ENCODE assay signal across 12 mouse cellular contexts in the genomic region with DNA sequence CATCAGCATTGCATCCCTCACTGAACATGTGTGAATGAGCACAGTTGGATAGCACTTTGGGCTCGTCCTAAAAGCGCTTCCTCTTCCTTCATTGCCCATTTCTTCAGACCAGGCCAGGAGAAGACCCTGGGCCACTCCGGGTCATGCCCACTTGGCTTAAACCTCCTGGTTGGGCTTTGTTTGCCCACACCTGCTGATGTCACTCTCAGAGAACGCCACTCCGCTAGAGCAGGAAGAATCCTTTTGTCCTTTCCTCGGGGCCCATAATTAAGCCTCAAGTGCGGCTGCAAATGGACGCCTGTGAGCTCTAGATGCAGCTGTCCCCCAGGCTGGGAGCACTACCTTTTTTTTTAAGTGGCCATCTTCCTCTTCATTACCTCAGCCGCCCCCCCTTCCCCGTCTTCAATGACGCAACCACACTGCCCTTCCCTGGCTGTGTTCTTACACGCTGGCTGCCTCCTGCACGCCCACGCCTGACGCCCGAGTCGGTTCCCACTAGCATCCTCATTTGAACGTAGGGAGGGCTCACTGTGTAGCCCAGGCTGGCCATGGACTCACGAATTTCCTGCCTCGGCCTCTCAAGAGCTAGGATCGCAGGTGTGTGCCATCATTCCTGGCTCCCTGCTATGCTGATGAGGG.
DNase-seq lines count a peak whose midpoint lies in the region; ATAC-seq and TF ChIP-seq lines count a peak whose summit lies in the region.
"Had no signal": no experiment of that assay in that cellular context is flagged by ENCODE, and none has a peak within 500 bp of the region (broad histone marks: within the 10 kb centered on the region; RNA-seq: fewer than 3 reads in every experiment).

No protein-coding gene starts in this region.

- no peaks in the 10 kb centered on the region for H3K9me3 ChIP-seq in neural tube, embryonic 14.5 days (ENCODE audit: control insufficient read depth, low read length)
- H3K9me3 ChIP-seq: embryonic facial prominence, embryonic 12.5 days; liver, embryonic 15.5 days had no signal

- peak; percentile 48 to 60 for DNase-seq in layer of hippocampus, adult 2 months (ENCODE audit: low spot score in 2 of 2)
- DNase-seq in layer of hippocampus, adult 11-12 months (ENCODE audit: low spot score), result no peak
- DNase-seq in brain, adult 2 months (ENCODE audit: low read depth, low spot score), result peak; percentile 77
- peak; percentile 3 for DNase-seq in gonadal fat pad, adult 2 months (ENCODE audit: low read depth)
- DNase-seq in thymus, postnatal 0 days (ENCODE audit: low spot score), result no peak
- no peak for DNase-seq in heart, adult 18-20 months
- DNase-seq: cerebellum, adult 9-11 months; thymus, postnatal 25 days had no signal

- H3K4me2 ChIP-seq in neural tube, embryonic 14.5 days (ENCODE audit: low read depth, low read length), result no peak overlapping the region
- H3K4me2 ChIP-seq: embryonic facial prominence, embryonic 12.5 days; liver, embryonic 15.5 days had no signal

- H3K36me3 ChIP-seq in neural tube, embryonic 14.5 days (ENCODE audit: control insufficient read depth, insufficient read depth, low read length), result peaks cover 28% of the 10 kb centered on the region

- TF ChIP-seq CTCF in layer of hippocampus, adult 2 months (conservative IDR thresholded peaks at IDR 0.05), result no peak

- H3K4me1 ChIP-seq in neural tube, embryonic 14.5 days (ENCODE audit: control insufficient read depth, insufficient read depth, low read length), result no peaks in the 10 kb centered on the region
- H3K4me1 ChIP-seq: embryonic facial prominence, embryonic 12.5 days; liver, embryonic 15.5 days had no signal

- no peak overlapping the region for H3K4me3 ChIP-seq in layer of hippocampus, adult 2 months
- H3K4me3 ChIP-seq in neural tube, embryonic 14.5 days (ENCODE audit: low read depth, low read length), result no peak overlapping the region
- H3K4me3 ChIP-seq: embryonic facial prominence, embryonic 12.5 days; liver, embryonic 15.5 days had no signal

- 0 out of 2 replicates have a peak overlapping the region, but pooled peaks have one; percentile 18 for H3K27ac ChIP-seq in layer of hippocampus, adult 2 months
- H3K27ac ChIP-seq in neural tube, embryonic 14.5 days (ENCODE audit: low read depth, low read length), result peak overlapping the region; percentile 39; the same call in 1 of the 2 replicates
- H3K27ac ChIP-seq: embryonic facial prominence, embryonic 12.5 days; liver, embryonic 15.5 days had no signal

- 57% methylated on average over 21 of the region's 21 CpGs for WGBS in neural tube, embryonic 14.5 days

- no peak overlapping the region for H3K9ac ChIP-seq in neural tube, embryonic 14.5 days (replicated peaks; ENCODE audit: low read depth, low read length)
- H3K9ac ChIP-seq: embryonic facial prominence, embryonic 12.5 days; liver, embryonic 15.5 days had no signal

- H3K27me3 ChIP-seq in neural tube, embryonic 14.5 days (ENCODE audit: control insufficient read depth, insufficient read depth, low read length), result no peaks in the 10 kb centered on the region
- H3K27me3 ChIP-seq: embryonic facial prominence, embryonic 12.5 days; liver, embryonic 15.5 days had no signal

- no peak for ATAC-seq in neural tube, embryonic 14.5 days (ENCODE audit: low read depth)
- ATAC-seq: intestine, postnatal 0 days had no signal

Comparison
In these comparisons a context has a peak if more than half of its experiments do, and no peak if none do; other contexts are left out.
1. DNase-seq: peak in layer of hippocampus, adult 2 months (2 of 2), brain, adult 2 months (single experiment) and gonadal fat pad, adult 2 months (single experiment); none in layer of hippocampus, adult 11-12 months (single experiment), thymus, postnatal 0 days (single experiment) and heart, adult 18-20 months (0 of 2).